Mouse (Mus musculus) lung, adult 2 months (tissue): ENCODE data around the gene Cyb5b.

Source experiments
- CTCF ChIP-seq: fragments of 200-500 bp; IDR thresholded peaks from 2 replicates; pipeline ENCODE4 v1.5.1; 2011; ENCODE audit warnings: mild to moderate bottlenecking, low read length, control low read depth; ENCODE audit not compliant: insufficient read depth
- POLR2A ChIP-seq: fragments of 200-500 bp; IDR thresholded peaks from 2 replicates; pipeline ENCODE4 v1.6.1; 2011; ENCODE audit warnings: low read depth, mild to moderate bottlenecking, control low read depth, low read length, borderline replicate concordance; ENCODE audit errors: extremely low read depth

GRCm38 (mm10) chr8:107184996-107185395 lies 34.6 kb downstream of the Cyb5b start:
- TF ChIP-seq CTCF (no peak), POLR2A (no peak)
